Mouse (Mus musculus) retina, adult 2 months (tissue): ENCODE data around the gene Phactr1.
A peak's percentile ranks its signal among the peaks of the same experiment; 100 is the strongest.

Experiments
- DNase-seq: peaks from one replicate; pipeline ENCODE4 v3.0.0-alpha.2; 2012; ENCODE audit warnings: low read depth, low spot score

Phactr1 gene

GRCm38 (mm10) chr13:43123895-43124682, 443.7 kb downstream of the Phactr1 start:
- DNase-seq = no peak

- DNase-seq = no peak
Observed at GRCm38 (mm10) chr13:43124683-43125074, 444.3 kb downstream of the Phactr1 start.

GRCm38 (mm10) chr13:43130161-43130560, 449.7 kb downstream of the Phactr1 start:
- no peak for DNase-seq

DNA sequence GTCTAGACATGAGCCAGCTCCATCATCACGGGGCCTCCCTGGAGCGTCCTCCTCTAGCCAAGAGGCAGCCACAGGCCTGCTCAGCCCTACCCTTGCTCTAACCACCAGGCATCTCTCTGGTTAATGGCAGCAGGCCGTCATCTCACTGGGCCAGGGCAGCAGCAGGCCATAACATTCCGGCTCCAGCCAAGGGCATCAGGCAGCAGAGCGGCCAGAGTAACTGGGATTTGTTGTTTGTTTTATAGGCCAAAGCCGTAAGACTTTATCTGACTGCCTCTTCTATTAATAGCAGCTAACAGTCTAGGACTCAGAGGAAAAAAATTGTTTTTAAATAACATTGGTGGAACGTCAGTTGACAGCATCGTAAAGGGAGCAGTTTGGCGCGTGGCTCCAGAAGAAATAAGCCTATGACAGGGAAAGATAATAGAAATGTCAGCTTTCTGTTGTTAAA, 451.3 kb downstream of the Phactr1 start:
- no peak for DNase-seq

GRCm38 (mm10) chr13:43132859-43133258, 452.4 kb downstream of the Phactr1 start:
- DNase-seq = no peak

DNA sequence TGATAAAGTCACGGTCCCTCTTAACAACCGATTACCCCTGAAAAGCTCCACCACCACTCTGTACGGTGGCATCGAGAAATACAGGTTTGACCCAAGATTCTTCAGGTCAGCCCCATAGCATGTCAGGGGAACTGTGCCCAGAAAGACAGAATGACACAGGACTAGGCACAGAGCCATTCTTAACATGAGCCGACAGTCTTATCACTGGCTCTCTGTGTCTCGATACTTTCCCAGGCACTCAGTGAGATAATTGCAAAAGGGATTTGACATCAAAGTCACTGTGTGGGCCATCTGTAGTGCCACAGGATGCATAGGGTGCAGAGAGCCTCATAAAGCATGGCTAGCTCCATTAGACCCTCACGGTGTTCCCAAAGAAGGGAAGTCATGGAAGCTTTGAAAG, 453.0 kb downstream of the Phactr1 start:
- DNase-seq = no peak

DNA sequence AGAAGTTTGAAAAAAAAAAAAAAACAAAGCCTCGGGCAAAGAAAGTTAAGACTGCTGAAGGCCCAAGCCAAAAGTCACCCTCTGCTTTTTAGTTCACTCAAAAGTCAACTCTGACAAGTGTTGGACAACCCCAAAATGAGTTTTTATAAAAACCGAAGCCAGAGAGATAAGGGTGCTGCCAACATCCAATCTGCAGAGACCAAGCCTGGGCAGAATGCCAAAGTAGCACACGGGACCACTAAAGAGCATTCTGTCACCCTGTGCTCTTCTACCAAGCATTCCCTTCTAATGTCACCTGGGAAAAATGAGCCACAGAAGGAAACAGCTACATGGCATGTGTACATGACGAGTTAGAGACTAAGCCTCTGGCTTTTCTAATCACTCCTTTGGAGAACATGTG, 454.0 kb downstream of the Phactr1 start:
- no peak for DNase-seq

DNA sequence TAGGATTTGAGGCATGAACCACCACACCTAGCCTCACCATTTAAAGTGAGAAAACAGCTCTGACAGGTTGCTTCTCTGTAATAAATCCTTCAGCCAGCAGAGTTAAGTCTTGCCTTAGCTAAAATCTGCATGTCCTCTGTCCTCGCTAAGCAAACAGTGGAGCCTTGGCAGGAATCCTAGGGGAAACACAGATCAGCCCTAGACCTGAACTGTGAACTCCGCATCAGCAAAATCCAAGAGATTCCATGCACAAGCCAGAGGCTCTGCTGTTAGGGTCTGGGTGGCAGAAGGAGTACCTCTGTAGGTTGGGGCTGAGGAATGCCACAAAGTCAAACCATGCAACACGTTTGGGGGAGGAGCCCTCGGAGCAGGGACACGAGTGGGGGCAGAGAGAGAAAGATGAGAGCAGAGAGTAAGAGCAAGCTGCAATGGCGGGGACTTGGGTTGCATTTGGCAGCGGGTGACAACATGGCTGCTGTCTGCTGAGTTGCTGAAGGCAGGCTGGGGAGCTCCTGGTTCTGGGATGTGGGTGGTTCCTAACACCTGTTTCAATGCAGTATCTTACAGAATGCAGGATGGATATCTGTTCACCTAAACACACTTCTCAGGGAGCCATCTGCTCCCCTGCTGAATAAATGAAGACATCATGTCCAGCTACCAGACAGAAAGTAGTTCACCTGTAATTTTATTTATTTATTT, 464.4 kb downstream of the Phactr1 start:
- no peak for DNase-seq

DNA sequence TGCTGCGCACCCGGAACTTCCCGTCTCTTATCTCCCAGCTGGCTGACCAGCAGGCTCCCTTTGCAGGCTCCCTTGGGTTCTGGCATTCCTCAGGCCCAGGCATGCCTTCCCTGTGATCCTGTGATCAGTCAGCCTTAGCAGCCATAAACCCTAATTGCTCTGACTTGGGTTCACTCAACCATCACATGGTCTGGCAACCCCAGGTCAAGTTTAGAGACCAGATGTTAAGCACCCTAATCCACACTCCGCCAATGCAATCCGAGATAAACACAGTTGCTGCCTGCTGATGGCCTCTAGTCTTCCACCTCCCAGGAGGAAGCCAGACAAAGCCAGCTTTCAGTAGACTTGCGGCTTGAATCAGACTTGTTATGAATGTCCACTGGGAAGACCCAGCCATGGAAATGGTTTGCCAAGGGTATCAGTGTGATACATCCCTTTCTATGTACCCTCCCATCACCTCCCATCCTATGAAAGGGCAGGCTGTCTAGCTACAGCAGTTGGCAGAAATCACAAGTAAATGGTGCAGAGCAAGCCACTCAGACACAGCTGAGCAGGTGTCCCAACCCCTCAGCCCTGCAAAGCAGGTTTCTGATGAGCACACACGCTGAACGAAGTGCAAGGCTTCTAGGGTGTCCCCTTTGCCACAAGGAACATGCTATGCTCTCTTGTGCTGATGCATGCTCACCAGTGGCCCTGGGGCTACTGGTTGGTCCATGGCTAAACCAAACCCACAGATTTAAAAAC, 466.3 kb downstream of the Phactr1 start:
- no peak for DNase-seq

- no peak for DNase-seq
Observed at GRCm38 (mm10) chr13:43148692-43149091, 468.3 kb downstream of the Phactr1 start.

DNA sequence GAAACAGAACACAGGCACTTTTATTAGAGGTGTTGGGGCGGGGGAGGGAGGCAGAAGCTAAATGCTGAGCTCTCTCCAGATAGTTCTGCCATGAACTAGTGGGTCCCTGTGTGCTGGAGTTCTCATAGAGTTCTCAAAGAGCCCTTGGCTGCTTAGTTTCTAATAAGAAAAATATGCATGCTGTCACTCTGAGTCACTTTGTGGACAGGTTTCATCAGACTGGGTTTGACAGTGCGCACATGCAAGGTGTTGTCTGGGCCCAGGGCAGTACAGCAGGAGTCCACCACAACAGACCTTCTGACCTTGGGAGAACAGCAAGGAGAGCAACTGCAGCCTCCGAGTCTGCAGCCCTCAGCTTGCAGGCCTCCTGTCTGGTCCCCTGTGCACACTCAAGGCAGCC, 469.2 kb downstream of the Phactr1 start:
- DNase-seq = no peak

DNA sequence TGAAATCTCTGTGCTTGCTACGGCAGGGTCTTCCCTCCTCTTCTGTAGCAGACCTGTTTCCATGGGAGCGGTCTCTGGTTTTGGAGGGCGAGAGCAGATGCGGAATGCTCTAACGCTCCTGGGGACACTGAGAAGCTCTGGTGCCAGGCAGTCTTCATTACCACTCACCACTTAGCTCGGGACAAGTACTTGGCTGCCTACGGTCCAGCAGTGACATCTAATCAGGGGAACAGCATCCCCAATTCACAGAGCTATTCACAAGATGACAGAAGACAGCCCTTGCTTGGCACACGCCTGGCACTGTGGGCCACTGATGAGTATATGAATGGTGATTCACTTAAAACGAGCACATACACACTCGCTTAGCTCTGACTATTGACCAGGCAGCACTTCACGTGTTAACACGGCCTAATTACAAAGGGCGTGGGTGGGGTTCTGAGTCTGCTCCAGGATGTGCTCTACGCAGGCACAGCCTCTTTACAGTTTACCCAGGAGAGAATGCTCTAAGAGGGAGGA, 471.6 kb downstream of the Phactr1 start:
- no peak for DNase-seq

DNA sequence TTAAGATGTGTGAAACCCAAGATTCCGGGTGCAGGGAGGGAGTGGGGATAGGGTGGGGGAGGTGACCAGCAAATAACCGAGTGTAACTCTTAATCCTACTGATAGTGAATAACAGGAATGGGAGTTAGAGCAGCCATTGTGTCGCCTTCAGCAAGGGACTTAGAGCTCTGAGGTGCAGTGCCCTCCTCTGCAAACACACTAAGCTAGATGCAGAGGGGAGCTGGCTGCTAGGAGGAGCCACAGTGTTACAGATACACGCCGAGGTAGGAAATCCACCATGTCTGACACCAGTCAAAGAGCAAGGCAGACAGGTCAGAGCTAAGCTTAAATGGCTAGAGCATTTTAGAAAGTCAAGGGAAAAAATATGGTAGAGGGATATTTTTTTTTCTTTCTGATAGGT, 476.9 kb downstream of the Phactr1 start:
- DNase-seq = no peak

DNA sequence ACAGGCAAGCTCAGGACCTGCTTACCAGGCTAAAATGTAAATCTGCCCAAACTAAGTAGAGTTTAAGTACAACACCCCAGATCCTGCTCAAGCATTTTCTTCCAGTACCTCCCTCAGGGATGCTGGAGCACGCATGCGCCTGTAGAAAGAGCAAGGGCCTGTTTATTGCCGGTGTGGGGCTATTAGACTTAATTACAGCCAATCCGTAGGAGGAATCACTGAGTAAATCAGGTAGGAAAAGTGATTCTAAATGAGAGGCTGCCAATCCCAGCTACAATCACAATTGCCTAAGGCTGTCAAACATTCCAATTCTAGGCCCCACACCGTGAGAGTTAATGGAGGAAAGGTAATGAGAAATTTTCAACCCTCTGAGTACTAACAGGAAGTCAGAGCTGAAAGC, 477.9 kb downstream of the Phactr1 start:
- no peak for DNase-seq

DNA sequence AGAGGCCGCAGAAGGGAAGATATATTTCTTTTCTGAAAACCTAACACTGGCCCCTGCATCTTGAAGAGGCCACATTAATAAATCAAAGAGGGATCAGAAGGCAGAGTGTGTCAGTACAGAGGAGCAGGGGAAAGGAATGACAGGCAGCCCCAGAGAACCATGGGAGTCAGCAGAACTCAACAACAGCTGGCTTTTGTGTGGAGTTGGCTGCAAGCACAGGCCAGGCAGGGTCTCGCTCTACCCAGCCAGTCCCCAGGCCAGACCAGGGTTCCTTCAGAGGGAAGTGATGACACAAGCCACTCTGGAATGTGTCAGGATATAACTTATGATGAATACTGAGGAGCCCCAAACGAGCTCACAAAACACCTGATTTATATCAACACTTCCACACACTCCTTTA, 479.0 kb downstream of the Phactr1 start:
- no peak for DNase-seq

GRCm38 (mm10) chr13:43167721-43168120, 487.3 kb downstream of the Phactr1 start:
- DNase-seq = peak; percentile 41

DNA sequence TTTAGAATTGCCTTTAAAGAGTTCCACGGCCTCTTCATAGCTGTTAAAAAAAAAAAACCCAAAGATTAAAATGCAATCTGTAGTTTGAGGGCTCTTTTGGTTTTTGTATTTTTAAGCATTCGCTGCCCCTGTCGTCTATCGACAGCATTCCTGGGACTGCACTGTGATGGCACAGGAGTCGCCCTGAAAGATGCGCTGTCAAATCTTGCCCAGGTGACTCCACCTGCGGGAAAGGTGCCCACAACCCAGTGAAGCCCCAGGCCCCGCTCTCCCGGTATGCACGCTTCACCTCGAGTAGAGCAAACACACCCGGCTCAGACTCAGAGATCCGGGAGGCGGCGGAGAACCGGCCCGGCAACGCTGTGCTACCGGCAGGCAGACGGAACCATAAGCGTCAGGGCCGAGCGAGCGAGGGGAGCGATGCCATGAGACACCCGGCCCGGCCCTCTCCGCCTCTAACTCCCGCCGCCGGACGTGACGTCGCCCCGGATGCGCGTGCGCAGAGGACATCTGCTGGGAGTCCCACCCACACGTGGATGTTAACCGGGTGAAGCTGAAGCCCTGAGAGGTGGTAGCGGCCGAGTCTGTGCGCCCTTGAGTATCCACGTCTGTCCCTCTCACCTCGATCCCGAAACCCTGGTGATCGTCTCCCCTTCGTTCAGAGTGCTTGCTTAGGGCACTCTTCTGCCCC, 490.7 kb downstream of the Phactr1 start, which contains the start of gene Tbc1d7:
Tbc1d7 (minus strand) TSS at position 482 of the 691 bp plus-strand sequence.
- DNase-seq = peak; percentile 95

GRCm38 (mm10) chr13:43172036-43172713, 491.8 kb downstream of the Phactr1 start:
- DNase-seq = no peak

GRCm38 (mm10) chr13:43173262-43173661, 492.8 kb downstream of the Phactr1 start:
- DNase-seq = peak; percentile 57

DNA sequence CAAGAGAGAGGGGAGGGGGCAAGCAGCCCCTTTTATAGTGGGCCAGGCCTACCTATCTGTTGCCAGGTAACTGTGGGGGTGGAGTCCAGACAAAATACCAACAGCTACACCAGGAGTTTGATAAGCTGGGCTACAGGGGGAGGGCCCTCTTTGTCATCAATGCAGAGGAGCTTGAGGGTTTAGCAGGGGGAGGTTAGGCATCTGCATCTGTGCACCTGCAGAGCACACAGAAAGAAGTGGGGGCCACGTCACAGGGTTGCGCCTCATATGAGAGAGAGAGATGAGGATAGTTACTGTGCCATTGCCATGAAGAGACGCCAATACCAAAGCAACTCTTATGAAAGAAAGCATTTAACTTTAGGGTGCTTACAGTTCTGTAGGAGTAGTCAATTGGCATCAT, 496.3 kb downstream of the Phactr1 start:
- DNase-seq = no peak

DNA sequence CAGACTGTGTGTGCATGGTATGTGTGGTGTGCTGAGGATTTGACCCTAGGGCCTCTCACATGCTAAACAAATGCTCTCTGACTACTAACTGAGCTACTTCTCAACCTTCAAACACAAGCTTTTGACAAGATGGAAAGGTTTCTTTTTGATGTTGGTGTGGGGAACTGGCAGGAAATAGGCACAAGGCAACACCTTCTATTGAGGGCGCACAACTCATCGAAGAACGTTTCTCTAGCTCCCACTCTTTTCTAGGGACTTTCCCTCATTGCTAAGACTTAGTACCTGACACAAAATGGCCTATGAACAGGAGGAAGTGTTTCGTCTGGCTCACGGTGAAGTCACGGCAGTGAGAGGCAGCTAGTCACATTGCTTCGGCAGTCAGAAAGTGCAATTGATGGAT, 496.9 kb downstream of the Phactr1 start:
- no peak for DNase-seq
